Mouse (Mus musculus) lung, postnatal 0 days (tissue): ENCODE results near the gene Specc1. TPM values are rescaled to one million over a fixed set of nuclear protein-coding genes. Genes with fewer than 3 reads are reported as not detected.

Source experiments
- ATAC-seq: fragments of 200-750 bp; cut with Nextera tagmentation; 2 replicates; pipeline ENCODE4 v1.8.0; 2017; ENCODE audit warnings: moderate library complexity
- DNase-seq: peaks from one replicate; pipeline ENCODE4 v3.0.0-alpha.2; 2016; ENCODE audit warnings: low spot score
- H3K27ac ChIP-seq: fragments of 300-500 bp; sonication (generic); 2 replicates; pipeline ENCODE4 v1.5.1; 2014; ENCODE audit warnings: antibody characterized with exemption, mild to moderate bottlenecking, low read length, mixed read lengths
- H3K27me3 ChIP-seq: fragments of 300-500 bp; sonication (generic); replicated peaks from 2 replicates; pipeline ENCODE4 v1.6.1; 2014; ENCODE audit warnings: low read length, mixed read lengths; ENCODE audit not compliant: insufficient read depth
- H3K36me3 ChIP-seq: fragments of 300-500 bp; sonication (generic); 2 replicates; pipeline ENCODE4 v1.6.1; 2014; ENCODE audit warnings: low read length, mixed read lengths; ENCODE audit not compliant: insufficient read depth
- H3K4me1 ChIP-seq: fragments of 300-500 bp; sonication (generic); 2 replicates; pipeline ENCODE4 v1.6.1; 2014; ENCODE audit warnings: antibody characterized with exemption, low read depth, low read length, mixed read lengths; ENCODE audit not compliant: insufficient read depth
- H3K4me2 ChIP-seq: fragments of 300-500 bp; sonication (generic); replicated peaks from 2 replicates; pipeline ENCODE4 v1.6.1; 2014; ENCODE audit warnings: low read depth, mild to moderate bottlenecking, low read length, moderate library complexity, mixed read lengths
- H3K4me3 ChIP-seq: fragments of 300-500 bp; sonication (generic); 2 replicates; pipeline ENCODE4 v1.5.1; 2014; ENCODE audit warnings: low read depth, low read length
- H3K9ac ChIP-seq: fragments of 300-500 bp; sonication (generic); replicated peaks from 2 replicates; pipeline ENCODE4 v1.6.1; 2014; ENCODE audit warnings: low read depth, mild to moderate bottlenecking
- H3K9me3 ChIP-seq: fragments of 300-500 bp; sonication (generic); 2 replicates; pipeline ENCODE4 v1.6.1; 2016; ENCODE audit warnings: low read length, mixed read lengths
- CTCF ChIP-seq: IDR thresholded peaks from 2 replicates; pipeline ENCODE4 v1.5.1; 2016; ENCODE audit warnings: antibody characterized with exemption, mild to moderate bottlenecking
- EP300 ChIP-seq: IDR thresholded peaks from 2 replicates; pipeline ENCODE4 v1.6.1; 2016; ENCODE audit warnings: antibody characterized with exemption, mild to moderate bottlenecking, control low read depth
- WGBS: fragments of 180-500 bp; shearing (Covaris S2); extraction: QIAGEN DNeasy Blood & Tissue Kit; methylation state at CpG from one replicate; pipeline ENCODE4 v1.1.7; 2014; 5-methylcytosine and 5-hydroxymethylcytosine counted together
- polyA plus RNA-seq: library from polyadenylated mRNA; unstranded; fragments of >200 nt; fragmentation: Nextera tagmentation; extraction: Ambion mirVana; gene quantifications from 2 replicates; pipeline ENCODE4 v1.2.1, GENCODE M21; 2015

Specc1 gene
- polyA plus RNA-seq, 1 experiment from 2014 or later: 14.7 TPM

DNA sequence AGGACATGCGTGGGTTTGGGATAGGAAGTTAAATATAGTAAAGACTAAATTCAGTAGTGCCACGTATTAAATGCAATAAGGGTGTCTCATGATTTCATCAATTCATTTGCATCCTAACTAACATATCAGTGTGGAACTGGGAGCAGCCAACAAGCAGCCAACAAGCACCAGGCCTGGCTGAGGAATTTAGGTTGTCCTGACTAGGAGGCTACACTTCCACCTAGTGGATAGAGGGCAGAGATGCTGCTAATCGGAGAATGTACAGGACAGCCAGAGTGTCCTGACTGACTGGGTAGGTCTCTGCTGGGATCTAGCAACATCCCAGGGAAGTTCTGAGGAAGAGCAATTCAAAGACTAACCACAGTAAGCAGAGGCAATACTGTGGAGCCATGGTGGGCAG is 88.1 kb downstream of the Specc1 start:
- H3K36me3 ChIP-seq: no peaks in the 10 kb centered on the region
- ATAC-seq (peak; percentile 46; the same call in 1 of the 2 replicates), DNase-seq (peak; percentile 50)
- H3K4me1 ChIP-seq: no peaks in the 10 kb centered on the region
- TF ChIP-seq CTCF (peak; percentile 84), EP300 (no peak)
- H3K9ac ChIP-seq: no peak overlapping the region
- H3K4me2 ChIP-seq: no peak overlapping the region
- no peak overlapping the region for H3K4me3 ChIP-seq
- no peaks in the 10 kb centered on the region for H3K27me3 ChIP-seq
- WGBS: 42% methylated on average over 3 of the region's 3 CpGs
- H3K27ac ChIP-seq: no peak overlapping the region
- no peaks in the 10 kb centered on the region for H3K9me3 ChIP-seq

DNA sequence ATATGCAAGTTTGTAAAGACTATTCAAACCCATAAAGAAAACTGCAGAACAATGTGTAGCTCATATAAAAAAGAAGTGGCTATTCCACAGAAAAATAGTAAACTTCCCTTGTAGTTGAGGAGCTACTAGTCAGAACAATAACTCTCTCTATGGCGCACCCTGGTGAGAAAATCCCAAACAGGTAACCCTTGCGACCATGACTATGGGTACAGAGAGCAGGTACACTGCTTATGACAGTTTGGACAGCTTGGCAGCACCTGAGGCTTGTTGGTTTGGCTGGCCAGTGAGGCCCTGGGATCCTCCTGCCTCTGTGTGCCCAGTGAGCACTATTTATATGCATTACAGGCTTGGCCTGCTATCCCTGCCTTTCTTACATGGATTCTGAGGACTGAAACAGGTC is 89.4 kb downstream of the Specc1 start:
- no peak overlapping the region for H3K4me2 ChIP-seq
- whole genome bisulfite sequencing: 56% methylated on average over 2 of the region's 2 CpGs
- no peak overlapping the region for H3K9ac ChIP-seq
- no peak overlapping the region for H3K27ac ChIP-seq
- no peaks in the 10 kb centered on the region for H3K27me3 ChIP-seq
- no peaks in the 10 kb centered on the region for H3K9me3 ChIP-seq
- H3K4me1 ChIP-seq: no peaks in the 10 kb centered on the region
- no peaks in the 10 kb centered on the region for H3K36me3 ChIP-seq
- ATAC-seq (no peak), DNase-seq (no peak)
- H3K4me3 ChIP-seq: no peak overlapping the region
- TF ChIP-seq CTCF: no peak
- no peak for TF ChIP-seq EP300

DNA sequence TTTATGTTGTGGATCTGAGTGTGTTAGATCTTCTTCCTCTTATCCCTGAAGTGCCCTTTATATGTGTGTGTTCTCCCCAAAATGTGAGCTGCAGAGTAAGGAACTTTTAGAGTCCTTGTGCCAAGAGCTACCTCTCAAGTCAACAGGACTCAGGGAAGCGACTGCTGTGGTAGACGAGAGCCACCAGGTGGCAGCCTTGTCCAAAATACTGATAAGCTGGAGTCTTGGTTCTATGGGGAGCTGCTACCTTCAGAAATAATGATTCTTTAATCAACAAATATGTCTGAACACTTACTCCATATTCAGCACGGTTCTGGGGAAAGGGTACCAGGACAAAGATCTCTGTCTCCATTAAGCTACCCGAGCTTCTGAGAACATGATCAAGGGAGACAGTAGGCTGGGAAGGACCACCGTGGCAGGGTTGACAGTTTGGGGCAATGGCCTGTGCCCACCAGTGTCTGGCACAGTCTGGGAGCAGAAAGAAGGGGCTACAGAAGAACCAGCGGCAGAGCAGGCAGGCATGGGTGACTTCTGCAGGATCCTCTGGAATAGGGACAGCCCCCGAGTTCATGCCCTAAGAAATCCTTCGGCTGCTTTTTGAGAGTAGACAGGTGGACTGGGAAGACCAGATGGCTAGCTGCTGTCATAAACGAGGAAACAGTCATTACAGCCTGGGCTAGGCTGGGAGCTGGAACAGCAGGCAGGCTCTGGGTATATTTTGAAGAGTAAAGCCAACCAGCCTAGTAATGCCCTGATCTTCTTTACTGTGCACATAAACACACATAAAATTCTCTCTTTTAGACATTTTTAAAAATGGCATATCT is 91.5 kb downstream of the Specc1 start:
- DNase-seq (peak; percentile 86), ATAC-seq (peak; percentile 67)
- H3K4me3 ChIP-seq: no peak overlapping the region
- H3K4me1 ChIP-seq: no peaks in the 10 kb centered on the region
- TF ChIP-seq CTCF (peak; percentile 91), EP300 (no peak)
- no peak overlapping the region for H3K9ac ChIP-seq
- H3K4me2 ChIP-seq: no peak overlapping the region
- H3K9me3 ChIP-seq: no peaks in the 10 kb centered on the region
- no peak overlapping the region for H3K27ac ChIP-seq
- H3K27me3 ChIP-seq: no peaks in the 10 kb centered on the region
- 41% methylated on average over 9 of the region's 9 CpGs for WGBS
- no peaks in the 10 kb centered on the region for H3K36me3 ChIP-seq

DNA sequence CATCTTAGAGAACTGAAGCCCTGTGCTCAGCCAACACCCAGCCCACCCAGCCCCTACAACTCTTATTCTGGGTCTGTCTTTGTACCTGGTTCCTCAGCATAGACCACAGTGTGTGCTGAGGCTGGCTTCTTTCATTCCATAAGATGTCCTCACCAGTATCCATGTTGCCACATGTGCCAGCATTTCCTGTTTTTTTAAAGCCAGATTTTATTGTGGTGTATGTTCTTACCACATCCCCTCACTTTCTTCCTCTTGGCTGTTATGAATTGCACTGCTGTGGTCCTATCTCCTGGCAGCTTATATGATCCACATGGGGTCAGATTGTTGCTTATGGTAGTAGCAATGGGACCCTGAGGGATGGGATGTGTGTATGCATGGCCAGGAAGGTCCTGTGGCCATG is 92.6 kb downstream of the Specc1 start:
- no peak for TF ChIP-seq EP300
- no peak for TF ChIP-seq CTCF
- no peak overlapping the region for H3K4me3 ChIP-seq
- H3K4me1 ChIP-seq: no peaks in the 10 kb centered on the region
- no peaks in the 10 kb centered on the region for H3K36me3 ChIP-seq
- H3K27me3 ChIP-seq: no peaks in the 10 kb centered on the region
- DNase-seq (no peak), ATAC-seq (no peak)
- H3K9me3 ChIP-seq: no peaks in the 10 kb centered on the region
- no peak overlapping the region for H3K4me2 ChIP-seq
- no peak overlapping the region for H3K27ac ChIP-seq
- H3K9ac ChIP-seq: no peak overlapping the region

DNA sequence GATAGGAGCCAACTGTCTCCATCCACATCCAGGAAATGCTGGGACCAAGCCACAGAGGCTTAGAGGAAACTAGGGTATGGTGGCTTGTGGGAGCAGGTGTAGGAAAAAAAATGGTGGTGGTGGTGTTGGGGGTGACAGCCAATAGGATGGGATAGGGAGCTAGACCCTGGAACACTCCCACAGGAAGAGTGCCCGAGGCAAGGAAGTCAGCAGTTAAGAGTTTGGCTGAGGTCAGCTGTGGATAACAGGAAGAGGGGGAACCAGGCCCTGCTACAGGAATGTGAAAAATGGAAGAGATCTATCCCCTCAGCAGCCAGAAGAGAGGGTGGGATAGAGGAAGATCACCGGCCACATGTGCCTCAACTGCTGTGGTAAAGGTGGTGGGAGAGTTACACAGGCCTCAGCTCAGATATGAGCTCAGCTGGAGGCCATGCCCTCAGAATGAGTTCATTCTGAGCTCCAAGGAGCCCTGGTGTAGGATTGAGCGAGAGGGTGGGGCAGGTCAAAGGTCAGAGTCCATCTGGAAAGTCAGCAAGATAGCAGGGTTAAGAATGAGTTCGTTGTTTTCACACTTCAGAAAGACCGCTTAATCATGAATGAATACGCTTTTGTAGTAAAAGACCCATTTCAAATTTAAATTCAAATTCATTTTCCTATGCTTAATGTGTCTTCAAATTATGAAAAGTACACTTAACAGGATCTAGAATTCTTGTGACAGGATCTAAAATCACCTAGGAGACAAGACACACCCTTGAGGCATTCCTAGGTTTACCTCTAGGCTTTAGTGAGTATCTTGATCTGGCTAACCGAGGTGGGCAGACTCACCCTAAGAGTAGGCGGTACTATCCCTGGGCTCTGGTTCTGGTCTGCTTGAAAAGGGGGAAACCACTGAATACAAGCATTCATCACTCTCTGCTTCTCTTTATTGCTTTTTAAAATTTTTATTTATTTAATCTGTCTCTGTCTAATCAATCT is 94.1 kb downstream of the Specc1 start:
- H3K9ac ChIP-seq: no peak overlapping the region
- ATAC-seq (no peak), DNase-seq (no peak)
- H3K9me3 ChIP-seq: no peaks in the 10 kb centered on the region
- no peak overlapping the region for H3K4me3 ChIP-seq
- whole genome bisulfite sequencing: 61% methylated on average over 8 of the region's 8 CpGs
- no peaks in the 10 kb centered on the region for H3K36me3 ChIP-seq
- H3K27me3 ChIP-seq: no peaks in the 10 kb centered on the region
- H3K4me2 ChIP-seq: no peak overlapping the region
- TF ChIP-seq EP300 (no peak), CTCF (no peak)
- no peaks in the 10 kb centered on the region for H3K4me1 ChIP-seq
- no peak overlapping the region for H3K27ac ChIP-seq

DNA sequence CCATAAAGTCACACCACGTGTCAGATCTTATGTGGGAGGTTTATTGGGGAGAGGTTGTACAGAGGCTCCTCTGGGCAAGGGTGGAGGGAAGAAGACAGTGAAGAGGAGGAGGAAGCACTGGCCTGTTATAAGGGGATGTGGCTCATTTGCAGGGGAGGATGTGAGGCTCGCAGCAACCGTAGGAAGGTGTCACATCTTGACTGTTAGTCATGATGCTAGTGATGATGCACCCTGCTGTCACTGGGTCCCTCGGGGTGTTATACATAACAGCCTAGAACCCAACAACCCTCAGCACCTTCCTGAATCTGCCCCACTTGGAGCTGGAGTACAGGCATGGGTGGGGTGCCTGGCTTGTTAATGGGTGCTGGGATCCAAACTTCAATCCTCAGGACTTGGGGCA is 94.9 kb downstream of the Specc1 start:
- Histone ChIP-seq H3K36me3 (no peaks in the 10 kb centered on the region), H3K27ac (no peak overlapping the region), H3K9ac (no peak overlapping the region), H3K4me3 (no peak overlapping the region), H3K27me3 (no peaks in the 10 kb centered on the region), H3K9me3 (no peaks in the 10 kb centered on the region), H3K4me1 (no peaks in the 10 kb centered on the region), H3K4me2 (no peak overlapping the region)
- no peak for TF ChIP-seq CTCF
- TF ChIP-seq EP300: no peak
- ATAC-seq (no peak), DNase-seq (no peak)
- 81% methylated on average over 4 of the region's 4 CpGs for WGBS
